Mouse (Mus musculus) spleen, postnatal 10 days (tissue): ENCODE data around the gene Rere.
A peak's percentile ranks its signal among the peaks of the same experiment; 100 is the strongest.
"Not testable (repeated sequence)": the region's sequence is repeated elsewhere in the genome, so short reads cannot be mapped to it uniquely, and the experiment has no call there.

Experiments
- DNase-seq, 2 experiments: peaks; one replicate each; pipeline ENCODE4 v3.0.0; 2021 to 2022; ENCODE audit warnings: low spot score in 2 of 2

Gene Rere

GRCm38 (mm10) chr4:150461427-150462189 lies 180.2 kb downstream of the Rere start:
- DNase-seq: no peak

DNA sequence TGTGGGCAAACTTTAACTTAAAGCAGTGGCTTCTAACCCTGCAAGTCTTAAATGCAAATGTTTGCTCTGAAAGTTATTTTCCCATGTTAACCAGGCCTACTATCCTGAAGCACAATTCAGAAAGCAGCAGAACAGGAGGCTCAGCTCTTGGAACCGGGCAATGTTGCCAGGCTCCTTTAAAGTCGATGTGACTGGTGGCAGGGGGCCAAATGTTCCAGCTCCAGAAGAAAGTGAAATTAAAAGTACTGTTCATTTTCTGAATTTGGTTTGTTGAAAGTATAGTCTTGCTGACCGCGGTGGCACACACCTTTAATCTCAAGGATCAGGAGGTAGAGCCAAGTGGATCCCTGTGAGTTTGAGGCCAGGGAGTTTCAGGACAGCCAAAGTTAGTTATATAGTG lies 180.9 kb downstream of the Rere start:
- DNase-seq: peak in 1 of 2 experiments; percentile 41

GRCm38 (mm10) chr4:150465759-150466158 lies 184.3 kb downstream of the Rere start:
- DNase-seq: peak; percentile 39 to 76

DNA sequence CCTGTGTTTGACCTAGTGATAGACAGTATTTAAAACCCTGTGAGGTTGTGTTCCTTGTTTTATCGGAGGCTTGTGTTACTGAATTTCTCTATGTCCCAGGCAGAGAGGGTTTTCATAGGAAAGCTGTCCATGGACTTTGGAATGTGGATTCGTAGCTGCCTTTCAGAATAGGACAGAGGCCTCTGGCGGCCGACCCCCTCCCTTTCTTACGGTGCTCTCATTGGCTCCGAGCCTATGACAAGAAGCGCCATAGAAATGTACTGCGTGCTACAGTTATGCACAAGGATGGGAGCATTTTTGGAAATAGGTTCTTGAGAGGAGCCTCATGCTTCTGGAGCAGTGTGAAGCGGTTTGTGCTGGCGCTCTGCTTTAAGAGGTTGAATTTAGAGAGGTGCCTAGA lies 187.8 kb downstream of the Rere start:
- no peak for DNase-seq

- DNase-seq: no peak
Measured at GRCm38 (mm10) chr4:150470674-150471328, 189.4 kb downstream of the Rere start.

DNA sequence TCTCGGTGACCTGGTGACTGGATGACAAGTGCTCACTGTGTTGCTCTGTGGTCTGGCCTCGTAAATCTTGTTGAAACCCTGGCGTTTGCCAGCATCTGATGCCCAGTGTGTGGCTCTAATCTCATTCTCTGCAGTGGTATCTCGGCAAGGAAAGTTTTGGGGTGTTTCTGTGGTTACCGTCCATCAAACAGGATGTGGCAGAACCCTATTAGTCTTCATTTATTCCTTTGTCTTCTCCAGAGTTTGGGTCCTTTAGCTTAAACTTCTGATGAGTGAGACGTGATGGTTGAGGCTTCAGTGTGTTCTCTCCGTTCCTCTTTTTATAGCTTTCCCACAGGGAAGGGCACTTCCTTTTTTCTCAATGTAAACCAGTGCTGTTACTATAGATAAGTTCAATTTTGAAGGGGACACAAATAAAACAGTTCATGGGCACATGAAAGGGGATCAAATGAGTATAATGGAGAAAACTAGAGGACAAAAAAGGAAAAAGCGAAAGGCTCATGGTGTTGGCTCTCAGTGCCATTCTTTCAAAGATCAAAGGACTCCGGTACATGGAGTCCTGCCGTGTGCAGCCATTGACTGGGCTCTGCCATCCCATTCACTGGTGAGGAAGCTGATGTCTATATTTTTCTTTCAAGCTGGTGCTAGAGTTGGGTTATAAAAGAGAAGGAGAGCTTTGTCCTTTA lies 191.4 kb downstream of the Rere start:
- DNase-seq: no peak

DNA sequence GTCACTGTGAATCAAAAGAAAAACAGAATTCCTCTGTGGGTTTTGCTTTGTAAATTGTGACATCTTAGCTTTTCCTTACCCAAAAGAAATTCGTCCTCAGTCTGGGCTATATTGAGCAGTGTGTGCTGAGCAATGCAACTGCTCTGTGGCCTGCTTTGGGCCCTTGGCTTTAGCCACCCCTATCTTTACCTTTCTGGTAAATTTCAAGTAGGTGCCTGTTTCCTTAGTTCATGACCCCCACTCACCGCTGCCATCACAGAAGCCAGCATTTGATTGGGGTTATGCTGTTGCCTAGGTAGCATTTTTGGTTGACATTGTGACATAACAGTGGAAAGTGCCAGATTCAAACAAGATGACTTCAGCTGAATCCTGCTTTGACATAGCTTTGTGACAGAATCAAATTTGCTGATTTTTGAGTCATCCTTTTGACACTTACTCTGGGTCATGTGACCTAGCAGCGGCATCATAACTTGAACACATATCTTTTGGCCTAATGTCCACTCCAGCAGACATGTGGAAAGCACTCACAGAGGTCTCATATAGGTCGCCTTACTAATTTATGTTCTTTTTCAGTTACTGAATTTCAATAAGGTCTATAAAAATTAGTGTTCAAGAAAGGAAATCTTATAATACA lies 192.1 kb downstream of the Rere start:
- DNase-seq: no peak

- DNase-seq: no peak
Measured at GRCm38 (mm10) chr4:150474086-150474485, 192.6 kb downstream of the Rere start.

GRCm38 (mm10) chr4:150476258-150476657 lies 194.8 kb downstream of the Rere start:
- no peak for DNase-seq

- DNase-seq: no peak
Measured at GRCm38 (mm10) chr4:150478006-150478405, 196.6 kb downstream of the Rere start.

GRCm38 (mm10) chr4:150483081-150483480 lies 201.6 kb downstream of the Rere start:
- not testable (repeated sequence) for DNase-seq

- peak in 1 of 2 experiments; percentile 51 for DNase-seq
Measured at GRCm38 (mm10) chr4:150486097-150486496, 204.7 kb downstream of the Rere start.

GRCm38 (mm10) chr4:150487109-150487508 lies 205.7 kb downstream of the Rere start:
- no peak for DNase-seq

DNA sequence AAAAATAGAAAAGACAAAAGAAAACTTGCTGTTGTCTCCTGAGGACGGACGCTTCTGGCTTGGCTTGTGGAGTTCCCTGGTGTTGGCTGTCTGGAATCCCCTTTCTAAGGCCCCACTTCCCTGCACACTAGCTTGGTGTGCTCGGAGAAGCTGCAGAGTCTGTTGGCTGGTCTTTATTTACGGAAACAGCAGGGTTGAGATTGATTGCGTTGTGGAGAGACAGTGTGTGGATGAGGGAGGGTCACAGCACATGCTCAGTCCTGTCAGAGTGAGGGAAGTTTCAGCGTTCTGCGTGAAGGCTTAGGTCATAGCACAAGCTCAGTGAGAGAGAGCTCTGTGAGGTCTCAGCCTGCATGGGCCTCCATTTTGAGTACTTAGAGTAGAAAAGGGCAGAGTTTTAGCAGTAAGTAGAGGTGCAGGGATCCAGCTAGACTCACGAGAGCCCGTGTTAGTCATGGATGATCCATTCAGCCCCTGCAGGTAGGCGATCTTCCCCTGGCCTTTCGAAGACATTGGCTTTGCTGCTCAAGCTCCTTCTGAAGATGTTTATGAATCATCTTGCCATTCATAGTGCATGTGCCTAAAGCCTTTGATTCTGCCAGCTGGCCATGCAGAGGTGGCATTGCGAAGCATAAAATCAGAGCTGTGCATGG lies 206.8 kb downstream of the Rere start:
- DNase-seq: peak; percentile 12 to 55

DNA sequence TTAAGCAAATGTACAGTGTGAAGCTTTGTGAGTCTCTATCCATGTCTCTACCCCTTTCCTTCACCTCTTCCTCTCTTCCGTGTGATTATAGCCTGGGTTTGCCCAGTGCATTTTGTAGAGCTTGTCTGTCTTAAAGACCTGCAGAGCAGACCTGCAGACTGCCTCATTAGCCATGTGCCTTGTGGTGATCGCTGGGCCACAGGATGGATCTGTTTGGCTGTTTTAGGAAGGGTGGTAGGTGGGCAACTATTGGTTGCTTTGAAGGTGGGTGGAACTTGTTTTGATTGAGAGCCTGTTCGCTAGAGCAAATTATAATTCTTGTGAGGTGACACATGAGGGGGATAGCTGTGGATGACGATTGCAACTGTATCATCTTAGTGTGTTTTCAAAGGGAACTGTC lies 207.3 kb downstream of the Rere start:
- peak in 1 of 2 experiments; percentile 27 for DNase-seq

DNA sequence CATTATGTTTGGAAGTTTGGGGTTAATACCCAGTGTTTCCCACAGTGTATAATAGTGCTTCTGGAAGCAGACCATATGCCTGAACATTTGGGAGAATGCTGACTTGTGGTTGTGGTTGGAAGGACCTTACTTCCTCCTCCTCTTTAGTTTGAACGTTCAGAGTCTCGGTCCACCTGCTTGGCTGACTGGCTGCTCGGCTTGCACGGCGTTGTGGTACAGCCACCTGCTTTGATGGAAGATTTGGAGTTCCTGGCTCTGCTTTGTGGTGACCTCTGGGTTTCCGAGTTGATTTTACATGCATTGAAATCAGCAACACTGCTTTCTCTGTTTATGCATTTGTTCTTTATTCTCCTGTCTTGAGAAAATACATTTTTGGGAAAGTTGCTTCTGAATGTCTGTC lies 208.6 kb downstream of the Rere start:
- peak in 1 of 2 experiments; percentile 32 for DNase-seq

- DNase-seq: no peak
Measured at GRCm38 (mm10) chr4:150491710-150492109, 210.3 kb downstream of the Rere start.

- DNase-seq: no peak
Measured at GRCm38 (mm10) chr4:150493258-150493937, 212.0 kb downstream of the Rere start.

- not testable (repeated sequence) for DNase-seq
Measured at GRCm38 (mm10) chr4:150493938-150494330, 212.5 kb downstream of the Rere start.

DNA sequence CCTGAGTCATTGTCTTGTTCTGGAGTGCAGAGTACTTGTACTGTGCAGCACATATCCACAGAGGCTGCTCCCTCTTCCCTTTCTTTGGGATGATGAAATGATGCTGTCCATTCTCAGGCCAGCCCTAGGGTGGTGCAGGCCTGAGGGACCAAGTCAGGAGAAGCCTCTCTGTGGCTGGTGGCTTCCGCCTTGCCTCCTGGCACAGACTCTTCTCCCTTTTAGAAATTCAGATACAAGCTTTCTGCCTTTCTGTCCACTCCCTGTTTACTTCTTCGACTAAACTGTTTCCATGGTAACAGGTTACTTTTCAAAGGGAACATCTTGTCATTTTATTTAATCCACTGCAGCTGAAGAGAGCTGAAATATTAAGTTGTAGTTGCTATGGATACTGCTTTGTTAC lies 214.1 kb downstream of the Rere start:
- DNase-seq: no peak
